Mouse (Mus musculus) forebrain, postnatal 0 days (tissue): ENCODE results near the gene Btbd18. TPM values are rescaled to one million over a fixed set of nuclear protein-coding genes. Genes with fewer than 3 reads are reported as not detected.

ENCODE experiments used
- ATAC-seq: fragments of 200-750 bp; cut with Nextera tagmentation; 2 replicates; pipeline ENCODE4 v1.8.0; 2017; ENCODE audit warnings: mild to moderate bottlenecking, moderate library complexity
- DNase-seq: peaks from one replicate; pipeline ENCODE4 v3.0.0-alpha.2; 2015
- H3K27ac ChIP-seq: fragments of 300-500 bp; sonication (generic); 2 replicates; pipeline ENCODE4 v1.5.1; 2014; ENCODE audit warnings: low read depth, mild to moderate bottlenecking, antibody characterized with exemption, low read length, moderate library complexity, mixed read lengths
- H3K27me3 ChIP-seq: fragments of 300-500 bp; sonication (generic); 2 replicates; pipeline ENCODE4 v1.6.1; 2014; ENCODE audit warnings: mild to moderate bottlenecking, low read length, mixed read lengths; ENCODE audit not compliant: insufficient read depth
- H3K36me3 ChIP-seq: fragments of 300-500 bp; sonication (generic); 2 replicates; pipeline ENCODE4 v1.6.1; 2014; ENCODE audit warnings: mild to moderate bottlenecking, moderate library complexity; ENCODE audit not compliant: insufficient read depth
- H3K4me1 ChIP-seq: fragments of 300-500 bp; sonication (generic); 2 replicates; pipeline ENCODE4 v1.6.1; 2014; ENCODE audit warnings: antibody characterized with exemption; ENCODE audit not compliant: insufficient read depth
- H3K4me2 ChIP-seq: fragments of 300-500 bp; sonication (generic); 2 replicates; pipeline ENCODE4 v1.6.1; 2014; ENCODE audit warnings: low read depth, mild to moderate bottlenecking, moderate library complexity
- H3K4me3 ChIP-seq: fragments of 300-500 bp; sonication (generic); 2 replicates; pipeline ENCODE4 v1.5.1; 2014; ENCODE audit warnings: low read depth, low read length, mixed read lengths
- H3K9ac ChIP-seq: fragments of 300-500 bp; sonication (generic); 2 replicates; pipeline ENCODE4 v1.6.1; 2014; ENCODE audit warnings: mild to moderate bottlenecking
- H3K9me3 ChIP-seq: fragments of 300-500 bp; sonication (generic); 2 replicates; pipeline ENCODE4 v1.6.1; 2016; ENCODE audit warnings: low read length
- CTCF ChIP-seq: sonication (generic); IDR thresholded peaks from 2 replicates; pipeline ENCODE4 v1.5.1; 2016; ENCODE audit warnings: antibody characterized with exemption, control low read depth, low read depth
- WGBS: fragments of 180-500 bp; shearing (Covaris S2); extraction: QIAGEN DNeasy Blood & Tissue Kit; methylation state at CpG from one replicate; pipeline ENCODE4 v1.1.7; 2014; 5-methylcytosine and 5-hydroxymethylcytosine counted together
- polyA plus RNA-seq: library from polyadenylated mRNA; unstranded; fragments of >200 nt; fragmentation: Nextera tagmentation; extraction: Ambion mirVana; gene quantifications from 2 replicates; pipeline ENCODE4 v1.2.1, GENCODE M21; 2015
- total RNA-seq: library from RNA; depleted of rRNA; stranded (reverse); fragments of >200 nt; gene quantifications from 2 replicates; pipeline ENCODE4 v1.2.3, GENCODE M21; 2014; rRNA removed

Gene Btbd18
- total and polyA plus RNA-seq, 2 experiments from 2014 or later, result 0.10 to 0.25 TPM

DNA sequence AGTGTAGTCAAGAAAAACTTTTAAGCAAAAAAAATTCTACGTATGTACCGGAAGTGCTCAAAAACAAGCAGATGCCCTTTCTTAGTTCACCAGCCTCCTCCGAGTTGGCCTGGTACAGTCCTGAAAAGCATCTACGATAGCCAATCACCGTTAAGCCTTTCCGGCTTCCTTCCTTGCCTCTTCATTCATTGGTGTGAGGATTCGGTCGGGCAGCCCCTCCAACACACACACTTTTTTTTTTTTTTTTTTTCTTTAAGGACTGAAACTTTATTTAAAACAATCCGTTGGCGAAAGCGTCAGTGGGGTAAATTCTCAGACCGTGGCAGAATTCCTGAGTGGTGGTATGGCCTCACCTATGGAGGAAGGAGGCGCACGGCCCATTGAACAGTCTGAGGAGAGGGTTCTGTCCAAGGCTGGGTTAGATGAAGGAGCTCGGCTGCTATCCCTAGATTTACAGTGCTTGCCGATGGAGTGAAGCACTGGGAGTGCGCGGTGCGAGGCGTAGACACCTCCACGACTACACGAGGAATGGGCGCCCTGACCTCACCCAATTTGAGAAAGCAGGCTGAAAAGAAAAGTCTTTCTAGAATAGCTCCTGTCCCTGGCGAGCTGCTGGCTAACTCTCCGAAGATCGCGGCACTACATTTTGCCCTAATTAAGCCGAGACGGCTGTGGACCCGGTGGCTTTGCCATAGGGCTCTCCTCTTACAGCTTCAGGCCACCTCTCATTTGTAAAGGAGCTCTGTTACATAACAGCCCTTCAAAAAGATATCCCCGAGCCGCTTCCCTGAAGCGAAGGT lies 56.9 kb downstream of the Btbd18 start:
- ATAC-seq, result peak; percentile 95

DNA sequence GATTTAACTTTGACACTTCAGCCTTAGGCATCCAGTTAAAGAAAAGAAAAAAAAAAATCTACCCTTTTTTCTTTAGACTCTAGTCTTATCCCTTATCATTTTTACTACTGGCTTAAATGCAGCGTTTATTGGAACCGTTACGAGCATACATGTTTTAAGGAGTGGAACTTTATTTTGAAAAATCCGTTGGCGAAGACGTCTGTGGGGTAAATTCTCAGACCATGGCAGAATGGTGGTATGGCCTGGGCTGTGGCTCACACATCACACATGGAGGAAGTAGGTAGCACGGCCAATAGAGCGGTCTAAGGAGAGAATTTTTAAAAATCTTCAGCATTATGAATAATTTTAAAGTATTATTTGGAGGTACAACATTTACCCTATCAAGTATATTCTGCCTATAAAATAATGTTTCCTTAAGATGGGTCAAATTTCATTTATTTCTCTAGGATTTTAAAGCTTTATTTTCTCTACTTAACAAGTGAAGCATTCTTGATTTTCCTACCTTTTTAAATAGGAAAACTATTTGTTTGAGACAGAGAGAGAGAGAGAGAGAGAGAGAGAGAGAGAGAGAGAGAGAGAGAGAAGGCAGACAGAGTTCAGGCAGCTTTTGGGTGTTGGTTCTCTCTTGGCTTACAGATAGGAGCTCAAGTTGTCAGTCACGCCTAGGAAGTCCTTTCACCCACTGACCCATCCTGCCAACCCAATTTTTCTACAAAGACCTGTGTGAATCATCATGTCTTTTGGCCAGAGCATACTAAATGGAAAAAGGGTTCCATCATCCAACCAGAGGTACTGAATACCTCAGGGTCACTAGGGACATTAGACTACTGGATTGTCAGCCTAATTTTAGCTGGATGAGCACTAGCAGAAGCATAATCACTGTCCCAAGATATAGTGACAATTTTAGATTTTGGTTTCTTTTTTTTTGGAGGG lies 57.8 kb downstream of the Btbd18 start:
- peak overlapping the region; percentile 69 for H3K4me2 ChIP-seq
- H3K9ac ChIP-seq, result peak overlapping the region; percentile 59; the same call in 1 of the 2 replicates
- no peaks in the 10 kb centered on the region for H3K9me3 ChIP-seq
- DNase-seq (no peak), ATAC-seq (no peak)
- peaks cover 7% of the 10 kb centered on the region; the same call in 1 of the 2 replicates for H3K36me3 ChIP-seq
- H3K4me1 ChIP-seq, result peaks cover 6% of the 10 kb centered on the region; the same call in 1 of the 2 replicates
- H3K27me3 ChIP-seq, result no peaks in the 10 kb centered on the region
- WGBS, result 36% methylated on average over 9 of the region's 9 CpGs
- TF ChIP-seq CTCF, result no peak
- H3K27ac ChIP-seq, result no peak overlapping the region
- peak overlapping the region; percentile 94 for H3K4me3 ChIP-seq

More for the DNA sequence above, 56.9 kb downstream of the Btbd18 start:
- Histone ChIP-seq H3K27me3 (no peaks in the 10 kb centered on the region), H3K4me3 (peak overlapping the region; percentile 94), H3K4me2 (peak overlapping the region; percentile 69), H3K9me3 (no peaks in the 10 kb centered on the region), H3K36me3 (no peaks in the 10 kb centered on the region), H3K9ac (peak overlapping the region; percentile 59), H3K27ac (peak overlapping the region; percentile 97), H3K4me1 (peaks cover 6% of the 10 kb centered on the region; the same call in 1 of the 2 replicates)
- DNase-seq, result no peak
- no peak for TF ChIP-seq CTCF
- whole genome bisulfite sequencing, result under 1% methylated on average over 33 of the region's 33 CpGs

GRCm38 (mm10) chr2:84717357-84717756 lies 58.5 kb downstream of the Btbd18 start:
- H3K4me1 ChIP-seq, result peaks cover 6% of the 10 kb centered on the region; the same call in 1 of the 2 replicates
- H3K36me3 ChIP-seq, result peaks cover 9% of the 10 kb centered on the region; the same call in 1 of the 2 replicates
- no peaks in the 10 kb centered on the region for H3K9me3 ChIP-seq
- no peak for ATAC-seq
- H3K9ac ChIP-seq, result no peak overlapping the region
- H3K27ac ChIP-seq, result no peak overlapping the region
- WGBS, result 94% methylated on average over 4 of the region's 4 CpGs
- no peak overlapping the region for H3K4me2 ChIP-seq
- TF ChIP-seq CTCF, result no peak
- H3K27me3 ChIP-seq, result no peaks in the 10 kb centered on the region
- no peak overlapping the region for H3K4me3 ChIP-seq
- no peak for DNase-seq

Other genes with a start within 250 kb of the Btbd18 start
- 12.5 and 14.1 TPM in 2 replicates for gene Calcrl, start 233.7 kb upstream of the Btbd18 start, total RNA-seq
- gene Calcrl, start 233.7 kb upstream of the Btbd18 start, polyA plus RNA-seq, result 3.9 and 6.1 TPM in 2 replicates
- 11.6 and 16.2 TPM in 2 replicates for gene Tfpi, start 182.3 kb upstream of the Btbd18 start, total RNA-seq
- gene Tfpi, start 182.3 kb upstream of the Btbd18 start, polyA plus RNA-seq, result 11.4 and 11.7 TPM in 2 replicates
- gene Ctnnd1, start 8.3 kb upstream of the Btbd18 start, total RNA-seq, result 86.2 and 87.7 TPM in 2 replicates
- 15.7 and 18.1 TPM in 2 replicates for gene Ctnnd1, start 8.3 kb upstream of the Btbd18 start, polyA plus RNA-seq
- 194 and 244 TPM in 2 replicates for gene Selenoh, start 11.7 kb downstream of the Btbd18 start, total RNA-seq
- 228 and 259 TPM in 2 replicates for gene Selenoh, start 11.7 kb downstream of the Btbd18 start, polyA plus RNA-seq
- gene Gm28635, start 19.0 kb downstream of the Btbd18 start, total RNA-seq, result not detected in 2 replicates
- not detected in 2 replicates for gene Gm28635, start 19.0 kb downstream of the Btbd18 start, polyA plus RNA-seq
- 46.8 and 47.5 TPM in 2 replicates for gene Med19, start 19.3 kb downstream of the Btbd18 start, total RNA-seq
- gene Med19, start 19.3 kb downstream of the Btbd18 start, polyA plus RNA-seq, result 45.8 and 48.7 TPM in 2 replicates
- gene Tmx2, start 20.1 kb downstream of the Btbd18 start, total RNA-seq, result 115 and 130 TPM in 2 replicates
- gene Tmx2, start 20.1 kb downstream of the Btbd18 start, polyA plus RNA-seq, result 206 and 248 TPM in 2 replicates
- gene Zdhhc5, start 56.1 kb downstream of the Btbd18 start, total RNA-seq, result 22.9 and 27.5 TPM in 2 replicates
- gene Zdhhc5, start 56.1 kb downstream of the Btbd18 start, polyA plus RNA-seq, result 13.1 TPM in 2 replicates
- gene Clp1, start 68.3 kb downstream of the Btbd18 start, total RNA-seq, result 13.2 and 18.7 TPM in 2 replicates
- gene Clp1, start 68.3 kb downstream of the Btbd18 start, polyA plus RNA-seq, result 15.6 and 15.8 TPM in 2 replicates
- 14.8 and 15.0 TPM in 2 replicates for gene Ypel4, start 75.0 kb downstream of the Btbd18 start, total RNA-seq
- gene Ypel4, start 75.0 kb downstream of the Btbd18 start, polyA plus RNA-seq, result 7.4 and 9.3 TPM in 2 replicates
- 2.2 and 3.0 TPM in 2 replicates for gene Gm19426, start 84.6 kb downstream of the Btbd18 start, total RNA-seq
- gene Gm19426, start 84.6 kb downstream of the Btbd18 start, polyA plus RNA-seq, result 2.2 and 2.6 TPM in 2 replicates
- gene Serping1, start 116.4 kb downstream of the Btbd18 start, total RNA-seq, result 9.1 and 19.2 TPM in 2 replicates
- 23.1 and 24.8 TPM in 2 replicates for gene Serping1, start 116.4 kb downstream of the Btbd18 start, polyA plus RNA-seq
- 14.8 and 15.1 TPM in 2 replicates for gene Ube2l6, start 139.7 kb downstream of the Btbd18 start, total RNA-seq
- 14.9 and 18.1 TPM in 2 replicates for gene Ube2l6, start 139.7 kb downstream of the Btbd18 start, polyA plus RNA-seq
- 0.29 TPM in 1 of 2 replicates, not detected in the other for gene Smtnl1, start 163.6 kb downstream of the Btbd18 start, total RNA-seq
- gene Smtnl1, start 163.6 kb downstream of the Btbd18 start, polyA plus RNA-seq, result 0.17 TPM in 1 of 2 replicates, not detected in the other
- gene Timm10, start 167.9 kb downstream of the Btbd18 start, total RNA-seq, result 67.3 and 74.6 TPM in 2 replicates
- 97.7 and 116 TPM in 2 replicates for gene Timm10, start 167.9 kb downstream of the Btbd18 start, polyA plus RNA-seq
- gene Slc43a1, start 179.8 kb downstream of the Btbd18 start, total RNA-seq, result 0.92 and 3.0 TPM in 2 replicates
- gene Slc43a1, start 179.8 kb downstream of the Btbd18 start, polyA plus RNA-seq, result 0.91 and 0.94 TPM in 2 replicates
- gene Rtn4rl2, start 227.6 kb downstream of the Btbd18 start, total RNA-seq, result 17.7 and 23.7 TPM in 2 replicates
- 25.8 and 26.1 TPM in 2 replicates for gene Rtn4rl2, start 227.6 kb downstream of the Btbd18 start, polyA plus RNA-seq